Mouse (Mus musculus) small intestine, adult 2 months (tissue): ENCODE measurements around the gene Smco2.

Source experiments
- CTCF ChIP-seq: fragments of 200-500 bp; IDR thresholded peaks from 2 replicates; pipeline ENCODE4 v1.5.1; 2012; ENCODE audit warnings: low read depth, mild to moderate bottlenecking, control low read depth, inconsistent platforms, low read length, moderate library complexity, mixed read lengths; ENCODE audit not compliant: insufficient replicate concordance, insufficient read length; ENCODE audit errors: extremely low read depth
- POLR2A ChIP-seq: fragments of 200-500 bp; IDR thresholded peaks from 2 replicates; pipeline ENCODE4 v1.6.1; 2012; ENCODE audit warnings: low read depth, mild to moderate bottlenecking, control low read depth, inconsistent platforms, low read length, moderate library complexity

GRCm38 (mm10) chr6:146918341-146918740 is 68.4 kb downstream of the Smco2 start:
- TF ChIP-seq CTCF (no peak), POLR2A (no peak)
